Mouse (Mus musculus) neural tube, embryonic 15.5 days (tissue): ENCODE measurements at regions not wholly inside any gene's neighbourhood (a gene's known extent, or its start where the extent isn't known, plus 50 kb on each side); places are given as distances from the start of the nearest gene placed in this dataset.

Source experiments
- ATAC-seq: fragments of 200-750 bp; cut with Nextera tagmentation; 2 replicates; pipeline ENCODE4 v1.8.0; 2017; ENCODE audit warnings: mild to moderate bottlenecking, moderate TSS enrichment, moderate library complexity; ENCODE audit not compliant: low FRiP score
- H3K27ac ChIP-seq: fragments of 300-500 bp; sonication (generic); replicated peaks from 2 replicates; pipeline ENCODE4 v1.5.1; 2015; ENCODE audit warnings: mild to moderate bottlenecking, inconsistent platforms
- H3K27me3 ChIP-seq: fragments of 300-500 bp; sonication (generic); replicated peaks from 2 replicates; pipeline ENCODE4 v1.6.1; 2015; ENCODE audit warnings: inconsistent platforms
- H3K36me3 ChIP-seq: fragments of 300-500 bp; sonication (generic); 2 replicates; pipeline ENCODE4 v1.6.1; 2015; ENCODE audit warnings: inconsistent platforms
- H3K4me1 ChIP-seq: fragments of 300-500 bp; sonication (generic); 2 replicates; pipeline ENCODE4 v1.6.1; 2015; ENCODE audit warnings: inconsistent platforms
- H3K4me2 ChIP-seq: fragments of 300-500 bp; sonication (generic); 2 replicates; pipeline ENCODE4 v1.6.1; 2015; ENCODE audit warnings: inconsistent platforms, mild to moderate bottlenecking, moderate library complexity
- H3K4me3 ChIP-seq: fragments of 300-500 bp; sonication (generic); replicated peaks from 2 replicates; pipeline ENCODE4 v1.5.1; 2015; ENCODE audit warnings: mild to moderate bottlenecking, inconsistent platforms
- H3K9ac ChIP-seq: fragments of 300-500 bp; sonication (generic); replicated peaks from 2 replicates; pipeline ENCODE4 v1.6.1; 2015; ENCODE audit warnings: mild to moderate bottlenecking, inconsistent platforms
- H3K9me3 ChIP-seq: fragments of 300-500 bp; sonication (generic); replicated peaks from 2 replicates; pipeline ENCODE4 v1.6.1; 2016; ENCODE audit warnings: inconsistent platforms
- WGBS: fragments of 180-500 bp; shearing (Covaris S2); methylation state at CpG from one replicate; pipeline ENCODE4 v1.1.7; 2015; ENCODE audit warnings: mixed read lengths; 5-methylcytosine and 5-hydroxymethylcytosine counted together

- no peak for ATAC-seq
- H3K36me3 ChIP-seq: no peaks in the 10 kb centered on the region
- H3K9ac ChIP-seq: no peak overlapping the region
- H3K9me3 ChIP-seq: 0 out of 2 replicates have a peak, but pooled peaks cover 5% of the 10 kb centered on the region
- no peak overlapping the region for H3K27ac ChIP-seq
- no peaks in the 10 kb centered on the region for H3K4me1 ChIP-seq
- H3K27me3 ChIP-seq: no peaks in the 10 kb centered on the region
- no peak overlapping the region for H3K4me2 ChIP-seq
- no peak overlapping the region for H3K4me3 ChIP-seq
These were observed 165.5 kb downstream of the Dsel start for GRCm38 (mm10) chr1:111699030-111699732.

- Histone ChIP-seq H3K4me1 (no peaks in the 10 kb centered on the region), H3K36me3 (no peaks in the 10 kb centered on the region), H3K9ac (no peak overlapping the region), H3K9me3 (no peaks in the 10 kb centered on the region), H3K4me3 (no peak overlapping the region), H3K4me2 (no peak overlapping the region), H3K27ac (no peak overlapping the region), H3K27me3 (no peaks in the 10 kb centered on the region)
- WGBS: 92% methylated on average over 1 of the region's 1 CpGs
- no peak for ATAC-seq
These were observed 203.8 kb downstream of the Dsel start for GRCm38 (mm10) chr1:111660950-111661349.

- Histone ChIP-seq H3K4me3 (no peak overlapping the region), H3K9me3 (no peaks in the 10 kb centered on the region), H3K9ac (no peak overlapping the region), H3K27ac (no peak overlapping the region), H3K4me2 (no peak overlapping the region), H3K36me3 (no peaks in the 10 kb centered on the region), H3K27me3 (no peaks in the 10 kb centered on the region), H3K4me1 (no peaks in the 10 kb centered on the region)
- ATAC-seq: no peak
- 5% methylated on average over 2 of the region's 2 CpGs for WGBS
These were observed 204.5 kb downstream of the Dsel start for GRCm38 (mm10) chr1:111660099-111660670.

GRCm38 (mm10) chr1:111633860-111634460 is 230.8 kb downstream of the Dsel start:
- WGBS: 55% methylated on average over 3 of the region's 3 CpGs
- Histone ChIP-seq H3K27me3 (no peaks in the 10 kb centered on the region), H3K4me2 (no peak overlapping the region), H3K27ac (no peak overlapping the region), H3K4me1 (no peaks in the 10 kb centered on the region), H3K4me3 (no peak overlapping the region), H3K9me3 (no peaks in the 10 kb centered on the region), H3K36me3 (no peaks in the 10 kb centered on the region), H3K9ac (no peak overlapping the region)
- ATAC-seq: peak; percentile 91
